Mouse (Mus musculus) spleen, adult 2 months (tissue): ENCODE measurements around the gene 4933427D14Rik. TPM values are rescaled to one million over a fixed set of nuclear protein-coding genes. Genes with fewer than 3 reads are reported as not detected.

Source experiments
- DNase-seq, 2 experiments: peaks; one replicate each; pipeline versions ENCODE4 v3.0.0 to v3.0.0-alpha.2; 2012 to 2021; ENCODE audit warnings: low spot score in 2 of 2, low read depth in 1 of 2
- H3K27ac ChIP-seq: fragments of 200-500 bp; 2 replicates; pipeline ENCODE4 v1.5.1; 2012; ENCODE audit warnings: low read length, inconsistent platforms; ENCODE audit not compliant: insufficient read depth
- H3K27me3 ChIP-seq: fragments of 200-500 bp; 2 replicates; pipeline ENCODE4 v1.6.1; 2012; ENCODE audit warnings: mild to moderate bottlenecking, moderate library complexity, low read length, inconsistent platforms; ENCODE audit not compliant: control insufficient read depth, insufficient read depth
- H3K36me3 ChIP-seq: fragments of 200-500 bp; 2 replicates; pipeline ENCODE4 v1.6.1; 2012; ENCODE audit warnings: mild to moderate bottlenecking, low read length, inconsistent platforms; ENCODE audit not compliant: control insufficient read depth, insufficient read depth
- H3K4me1 ChIP-seq: fragments of 200-500 bp; 2 replicates; pipeline ENCODE4 v1.6.1; 2011; ENCODE audit warnings: inconsistent platforms; ENCODE audit not compliant: control insufficient read depth, insufficient read depth, insufficient read length
- H3K4me3 ChIP-seq: fragments of 200-500 bp; 2 replicates; pipeline ENCODE4 v1.5.1; 2011; ENCODE audit warnings: mild to moderate bottlenecking, inconsistent platforms; ENCODE audit not compliant: insufficient read depth, insufficient read length; ENCODE audit errors: extremely low read depth
- CTCF ChIP-seq: fragments of 200-500 bp; IDR thresholded peaks from 2 replicates; pipeline ENCODE4 v1.5.1; 2011; ENCODE audit warnings: mild to moderate bottlenecking, inconsistent platforms; ENCODE audit not compliant: insufficient read depth, insufficient read length, insufficient replicate concordance; ENCODE audit errors: extremely low read depth
- POLR2A ChIP-seq: fragments of 200-500 bp; IDR thresholded peaks from 2 replicates; pipeline ENCODE4 v1.6.1; 2011; ENCODE audit warnings: low read depth, low read length, inconsistent platforms
- WGBS: fragments of 180-500 bp; shearing (Covaris S2); methylation state at CpG from one replicate; pipeline ENCODE4 v1.1.7; 2018; 5-methylcytosine and 5-hydroxymethylcytosine counted together
- polyA plus RNA-seq: library from polyadenylated mRNA; depleted of rRNA; stranded (reverse); fragments of >200 nt; gene quantifications from 2 replicates; pipeline ENCODE4 v1.2.3, GENCODE M21; 2012; rRNA removed

The 4933427D14Rik gene
- polyA plus RNA-seq, 1 experiment: 3.6 TPM

DNA sequence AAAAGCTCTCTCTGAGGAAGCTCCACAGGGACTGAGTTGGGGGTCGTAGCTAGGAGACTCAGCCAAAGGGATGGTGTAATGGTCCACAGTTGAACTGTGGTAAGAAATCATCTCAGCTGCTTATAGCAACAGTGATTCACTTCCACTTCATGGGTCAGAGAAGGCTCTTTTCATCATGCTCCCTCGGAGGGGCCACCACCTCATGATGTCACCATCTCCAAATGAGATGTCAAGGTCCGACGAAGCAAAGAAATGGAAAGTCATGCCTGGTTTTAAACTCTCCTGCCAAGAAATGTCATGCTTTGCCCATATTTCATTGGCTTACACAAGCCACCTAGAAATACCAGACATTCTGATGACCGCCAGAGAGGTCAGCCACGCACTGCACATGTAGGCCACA is 86.9 kb downstream of the 4933427D14Rik start:
- Histone ChIP-seq H3K27ac (no peak overlapping the region), H3K36me3 (no peaks in the 10 kb centered on the region), H3K27me3 (no peaks in the 10 kb centered on the region), H3K4me1 (no peaks in the 10 kb centered on the region), H3K4me3 (no peak overlapping the region)
- TF ChIP-seq CTCF (no peak), POLR2A (no peak)
- WGBS: 89% methylated on average over 6 of the region's 6 CpGs
- DNase-seq: no peak

DNA sequence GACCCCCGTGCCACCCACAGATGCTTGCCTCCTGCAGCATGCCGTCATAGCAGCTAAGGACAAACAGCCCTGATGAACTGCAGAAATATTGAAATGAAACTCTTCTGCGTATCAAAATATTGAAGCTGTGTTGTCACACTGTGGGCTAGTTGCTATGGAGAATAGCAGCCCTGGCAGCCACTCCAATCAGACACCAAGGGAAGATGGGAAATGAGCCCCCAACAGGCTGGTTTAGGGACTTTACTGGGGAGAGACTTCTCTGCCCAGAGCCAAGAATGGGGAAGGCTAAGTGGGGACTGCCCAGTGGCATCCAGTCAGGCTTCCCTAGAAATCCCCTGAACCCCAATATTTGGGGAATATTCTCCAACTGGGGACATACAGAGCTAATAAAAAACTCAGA is 88.6 kb downstream of the 4933427D14Rik start:
- no peaks in the 10 kb centered on the region for H3K27me3 ChIP-seq
- no peak overlapping the region for H3K27ac ChIP-seq
- H3K36me3 ChIP-seq: no peaks in the 10 kb centered on the region
- no peak for DNase-seq
- H3K4me3 ChIP-seq: no peak overlapping the region
- no peaks in the 10 kb centered on the region for H3K4me1 ChIP-seq
- 90% methylated on average over 3 of the region's 3 CpGs for WGBS
- TF ChIP-seq CTCF (no peak), POLR2A (no peak)

DNA sequence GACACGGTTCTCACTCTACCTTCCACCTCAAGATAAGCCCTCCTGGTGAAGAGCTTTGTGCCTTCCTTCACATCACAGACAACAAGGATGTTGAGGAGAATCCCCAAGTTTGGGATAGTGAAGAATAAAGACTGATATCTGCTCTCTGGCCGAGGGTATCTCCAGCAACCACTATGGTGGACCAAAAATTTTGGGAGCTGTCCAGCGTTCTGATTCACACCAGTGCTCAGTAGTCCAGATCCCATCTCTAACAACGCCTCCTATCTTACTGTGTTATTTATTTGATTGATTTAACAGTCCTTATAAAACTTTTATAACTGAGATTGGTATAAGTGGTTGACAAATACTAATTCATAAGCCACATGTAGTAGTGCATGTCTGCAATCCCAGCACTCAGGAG is 94.0 kb downstream of the 4933427D14Rik start:
- Histone ChIP-seq H3K36me3 (no peaks in the 10 kb centered on the region), H3K4me3 (no peak overlapping the region), H3K27ac (no peak overlapping the region), H3K4me1 (no peaks in the 10 kb centered on the region), H3K27me3 (no peaks in the 10 kb centered on the region)
- DNase-seq: no peak
- no peak for TF ChIP-seq POLR2A
- 56% methylated on average over 4 of the region's 4 CpGs for WGBS

DNA sequence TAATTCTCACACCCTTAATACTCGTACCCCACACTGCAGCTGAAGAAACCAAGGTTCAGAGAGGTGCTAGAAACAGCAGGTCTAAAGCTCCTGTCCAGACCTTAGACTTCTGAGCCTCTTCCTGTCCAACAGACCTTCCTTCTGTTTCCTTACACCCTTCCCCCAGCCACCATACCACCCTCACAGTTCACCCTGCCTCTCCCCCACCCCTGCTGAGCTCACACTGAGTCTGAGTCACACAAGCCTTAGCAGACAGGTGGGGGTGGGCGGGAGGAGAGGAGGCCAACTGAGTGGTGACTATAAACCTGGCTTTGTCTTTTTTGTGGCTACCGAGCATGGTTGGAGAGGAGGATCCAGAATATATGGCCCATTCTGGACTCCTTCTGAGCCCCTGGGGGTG is 96.5 kb downstream of the 4933427D14Rik start:
- WGBS: 52% methylated on average over 3 of the region's 3 CpGs
- no peak for TF ChIP-seq CTCF
- TF ChIP-seq POLR2A: no peak
- Histone ChIP-seq H3K4me1 (no peaks in the 10 kb centered on the region), H3K27me3 (no peaks in the 10 kb centered on the region), H3K4me3 (no peak overlapping the region), H3K27ac (no peak overlapping the region), H3K36me3 (no peaks in the 10 kb centered on the region)
- DNase-seq: no peak

DNA sequence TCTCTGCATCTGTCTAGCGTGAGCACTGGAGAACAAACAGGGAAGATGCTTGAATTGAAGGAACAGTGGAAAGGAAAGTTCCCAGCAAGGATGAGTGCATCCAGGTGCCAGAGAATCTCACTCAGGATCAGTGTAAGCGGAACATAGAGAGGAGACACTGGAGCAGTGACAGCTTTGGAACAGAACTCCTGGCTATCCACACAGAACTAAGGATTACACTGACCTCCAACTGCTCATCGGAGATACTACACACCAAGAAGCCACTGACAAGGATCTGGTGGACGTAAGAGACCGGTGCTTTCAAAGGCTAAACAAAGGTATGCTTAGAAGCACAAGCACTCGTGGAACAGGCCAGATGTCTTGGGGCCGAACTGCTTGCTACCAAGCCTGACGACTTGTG is 103.0 kb downstream of the 4933427D14Rik start:
- TF ChIP-seq POLR2A (no peak), CTCF (no peak)
- Histone ChIP-seq H3K27me3 (no peaks in the 10 kb centered on the region), H3K36me3 (no peaks in the 10 kb centered on the region), H3K4me3 (no peak overlapping the region), H3K4me1 (no peaks in the 10 kb centered on the region), H3K27ac (no peak overlapping the region)
- WGBS: 78% methylated on average over 8 of the region's 8 CpGs
- DNase-seq: no peak

Other genes with a start within 250 kb of the 4933427D14Rik start
- 0.12 and 0.19 TPM in 2 replicates for gene Aipl1, start 169.9 kb downstream of the 4933427D14Rik start, polyA plus RNA-seq
- 1.5 and 2.2 TPM in 2 replicates for gene Pimreg, start 165.4 kb downstream of the 4933427D14Rik start, polyA plus RNA-seq
- gene Pitpnm3, start 71.7 kb downstream of the 4933427D14Rik start, polyA plus RNA-seq: 5.2 and 5.9 TPM in 2 replicates
- 0.08 and 0.11 TPM in 2 replicates for gene Gm43951, start 619 bp downstream of the 4933427D14Rik start, polyA plus RNA-seq
- gene Txndc17, start 88 bp upstream of the 4933427D14Rik start, polyA plus RNA-seq: 15.8 and 19.9 TPM in 2 replicates
- gene Med31, start 8.1 kb upstream of the 4933427D14Rik start, polyA plus RNA-seq: 3.0 and 3.3 TPM in 2 replicates
- not detected in 2 replicates for gene Slc13a5, start 59.8 kb upstream of the 4933427D14Rik start, polyA plus RNA-seq
- gene Xaf1, start 94.2 kb upstream of the 4933427D14Rik start, polyA plus RNA-seq: 20.7 and 22.3 TPM in 2 replicates
- 0.08 and 0.27 TPM in 2 replicates for gene Fbxo39, start 107.0 kb upstream of the 4933427D14Rik start, polyA plus RNA-seq
- not detected in 2 replicates for gene Tekt1, start 155.0 kb upstream of the 4933427D14Rik start, polyA plus RNA-seq
- gene Smtnl2, start 204.3 kb upstream of the 4933427D14Rik start, polyA plus RNA-seq: 0.98 and 1.6 TPM in 2 replicates
- gene Ggt6, start 228.1 kb upstream of the 4933427D14Rik start, polyA plus RNA-seq: 0.23 and 0.55 TPM in 2 replicates
- gene Mybbp1a, start 233.9 kb upstream of the 4933427D14Rik start, polyA plus RNA-seq: 48.6 and 48.7 TPM in 2 replicates